Mouse (Mus musculus) heart, postnatal 25 days (tissue): ENCODE data around the gene Adamts8. TPM values are rescaled to one million over a fixed set of nuclear protein-coding genes. Genes with fewer than 3 reads are reported as not detected.
A peak's percentile ranks its signal among the peaks of the same experiment; 100 is the strongest.

Source experiments
- DNase-seq: peaks from one replicate; pipeline ENCODE4 v3.0.0; 2022; ENCODE audit warnings: low spot score
- intact Hi-C: fragments of 180-260 bp; cut with DNase I; formaldehyde crosslinking; loops from one replicate; pipeline ENCODE4 v1.15.1; 2025
- total RNA-seq, 2 experiments: library from RNA; stranded (reverse); gene quantifications; 2 replicates each; pipeline ENCODE4 v1.2.3; 2021

Adamts8 gene
- total RNA-seq: 1 to 10 TPM; 3.7 to 6.0 TPM

- intact Hi-C loops: no loop called here
- no peak for DNase-seq
Observed at GRCm38 (mm10) chr9:30942512-30943313, at the start of gene Adamts8. Adamts8 (plus strand) TSS chr9:30942562.

- DNase-seq: no peak
- intact Hi-C loops: loop anchor here (10.0 kb wide), 1 partner anchor 111 kb away; no protein-coding TSS in a partner anchor
Observed at GRCm38 (mm10) chr9:30895618-30896017, 46.7 kb upstream of the Adamts8 start.

DNA sequence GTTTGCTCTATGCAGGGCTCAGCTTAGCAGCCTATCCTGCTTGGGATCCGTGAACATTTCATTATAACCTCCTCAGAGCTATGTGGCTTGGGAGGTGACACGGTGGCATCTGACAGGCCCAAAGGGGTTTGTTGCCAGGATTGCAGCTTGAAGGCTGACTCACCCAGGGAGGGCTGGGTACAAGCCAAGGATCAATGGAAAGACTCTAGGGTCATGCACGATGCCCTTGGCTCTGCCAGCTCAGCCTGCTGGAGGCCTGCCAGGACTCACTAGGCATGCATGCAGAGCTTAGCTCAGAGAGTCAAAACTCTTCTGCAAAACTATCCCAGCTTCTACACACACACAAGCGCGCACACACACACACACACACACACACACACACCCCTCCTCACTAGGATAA is 45.6 kb upstream of the Adamts8 start:
- intact Hi-C loops: loop anchor here (10.0 kb wide), 1 partner anchor 112 kb away; no protein-coding TSS in a partner anchor

DNA sequence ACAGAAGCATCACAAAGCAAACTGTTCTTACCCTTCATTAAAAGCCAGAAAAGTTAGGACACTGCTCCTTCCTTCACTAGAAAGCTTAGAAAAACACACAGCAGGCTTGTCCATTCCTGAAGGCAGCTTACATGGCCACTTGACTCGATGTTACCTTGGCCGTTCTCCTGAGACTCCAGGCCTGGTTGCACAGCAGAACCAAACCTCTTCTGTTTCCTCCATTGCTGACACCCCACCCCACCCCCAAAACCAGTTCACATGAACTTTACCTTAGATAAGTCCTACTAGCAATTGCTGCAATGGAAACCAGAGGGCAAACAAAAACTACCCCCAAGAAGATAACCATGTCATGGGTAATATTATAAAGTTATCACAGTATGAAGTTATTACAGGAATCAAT is 45.2 kb upstream of the Adamts8 start:
- DNase-seq: no peak
- intact Hi-C loops: loop anchor here (10.0 kb wide), 1 partner anchor 112 kb away; no protein-coding TSS in a partner anchor

More for the DNA sequence above, 45.6 kb upstream of the Adamts8 start:
- DNase-seq: peak; percentile 60

DNA sequence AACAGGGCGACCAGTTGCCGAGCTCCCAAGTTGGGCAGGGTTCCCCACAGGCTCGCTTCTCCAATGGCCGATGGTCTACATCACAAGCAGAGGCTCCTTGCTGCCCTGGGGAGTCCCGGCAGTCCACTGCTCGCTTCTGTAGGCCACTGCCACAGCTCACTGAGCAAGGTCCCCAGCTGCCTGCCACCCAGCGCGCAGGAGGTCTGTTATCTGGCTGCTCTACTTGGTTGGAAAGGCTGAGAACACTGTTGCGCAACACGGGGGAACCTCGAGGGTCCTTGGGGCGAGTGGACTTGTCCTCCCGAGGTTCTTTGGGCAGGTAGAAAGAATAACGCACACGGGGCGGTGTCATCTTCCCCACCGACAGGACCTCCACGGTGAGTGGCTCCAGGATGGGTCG is 40.2 kb upstream of the Adamts8 start:
- no peak for DNase-seq
- intact Hi-C loops: no loop called here

- intact Hi-C loops: no loop called here
- no peak for DNase-seq
Observed at GRCm38 (mm10) chr9:30902641-30903040, 39.7 kb upstream of the Adamts8 start.

- no peak for DNase-seq
- intact Hi-C loops: no loop called here
Observed at GRCm38 (mm10) chr9:30903266-30903665, 39.1 kb upstream of the Adamts8 start.

DNA sequence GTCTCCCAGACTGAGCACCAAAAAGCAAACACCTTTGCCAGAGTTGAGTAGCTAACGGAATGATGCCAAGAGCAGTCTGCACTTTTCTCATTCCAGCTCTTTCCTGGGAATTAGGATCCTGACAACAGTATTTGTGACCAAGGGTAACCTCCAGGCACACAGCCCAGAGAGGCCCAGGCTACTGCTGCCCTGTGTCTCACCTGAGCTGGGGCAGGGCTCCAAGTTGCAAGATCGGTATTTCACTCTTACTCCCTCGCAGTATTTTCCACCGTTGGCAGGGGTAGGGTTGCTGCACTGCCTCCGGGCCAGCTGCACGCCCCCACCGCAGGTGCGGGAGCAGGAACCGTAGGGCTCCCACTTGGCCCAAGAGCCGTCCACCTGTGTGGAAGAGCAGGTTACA is 36.5 kb upstream of the Adamts8 start:
- DNase-seq: no peak
- intact Hi-C loops: no loop called here

- DNase-seq: no peak
- intact Hi-C loops: no loop called here
Observed at GRCm38 (mm10) chr9:30906426-30906825, 35.9 kb upstream of the Adamts8 start.

GRCm38 (mm10) chr9:30907677-30908295 is 34.6 kb upstream of the Adamts8 start:
- DNase-seq: no peak
- intact Hi-C loops: no loop called here

DNA sequence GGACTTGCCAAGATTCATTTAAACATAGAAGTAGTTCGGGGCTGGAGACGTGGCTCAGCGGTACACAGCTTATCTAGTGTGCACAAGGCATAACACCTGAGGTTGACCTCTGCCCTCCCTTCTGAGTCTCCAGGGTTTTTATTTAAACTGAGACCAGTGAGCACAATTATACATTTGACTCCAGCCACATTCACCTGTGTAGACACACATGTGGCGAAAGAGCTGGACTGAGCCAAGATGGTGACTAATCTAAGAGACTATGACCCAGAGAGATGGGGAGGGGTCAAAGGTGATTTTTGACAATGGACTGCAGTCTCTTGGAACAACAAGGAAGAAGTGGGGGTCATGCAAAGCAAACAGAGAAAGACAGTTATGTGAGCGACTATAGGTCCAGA is 34.1 kb upstream of the Adamts8 start:
- DNase-seq: no peak
- intact Hi-C loops: no loop called here

GRCm38 (mm10) chr9:30908973-30909372 is 33.4 kb upstream of the Adamts8 start:
- intact Hi-C loops: no loop called here
- no peak for DNase-seq

- intact Hi-C loops: loop anchor here (5.0 kb wide), 1 partner anchor 63 kb away; no protein-coding TSS in a partner anchor
- no peak for DNase-seq
Observed at GRCm38 (mm10) chr9:30910491-30910890, 31.9 kb upstream of the Adamts8 start.

DNA sequence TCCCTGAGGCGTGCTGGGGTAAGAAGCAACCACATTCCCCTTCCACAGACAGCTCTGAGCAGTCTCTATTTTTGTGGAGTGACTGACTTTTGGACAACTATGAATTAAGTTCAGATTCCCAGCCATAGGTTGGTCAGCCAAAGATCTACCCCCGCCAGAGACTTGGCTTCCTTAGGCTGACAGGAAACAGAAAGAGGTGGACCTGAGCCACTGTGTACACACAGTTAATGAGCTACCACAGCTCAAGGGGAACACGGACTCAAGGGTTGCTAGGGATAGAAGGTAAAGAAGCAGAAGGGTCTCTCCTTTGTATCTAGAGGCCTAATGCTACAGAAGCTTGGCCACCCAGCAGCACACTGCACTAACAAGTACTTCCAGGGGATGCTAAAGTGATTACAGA is 30.2 kb upstream of the Adamts8 start:
- intact Hi-C loops: loop anchor here (5.0 kb wide), 1 partner anchor 65 kb away; no protein-coding TSS in a partner anchor
- DNase-seq: no peak

GRCm38 (mm10) chr9:30913429-30913828 is 28.9 kb upstream of the Adamts8 start:
- intact Hi-C loops: loop anchor here (5.0 kb wide), 1 partner anchor 66 kb away; no protein-coding TSS in a partner anchor

DNA sequence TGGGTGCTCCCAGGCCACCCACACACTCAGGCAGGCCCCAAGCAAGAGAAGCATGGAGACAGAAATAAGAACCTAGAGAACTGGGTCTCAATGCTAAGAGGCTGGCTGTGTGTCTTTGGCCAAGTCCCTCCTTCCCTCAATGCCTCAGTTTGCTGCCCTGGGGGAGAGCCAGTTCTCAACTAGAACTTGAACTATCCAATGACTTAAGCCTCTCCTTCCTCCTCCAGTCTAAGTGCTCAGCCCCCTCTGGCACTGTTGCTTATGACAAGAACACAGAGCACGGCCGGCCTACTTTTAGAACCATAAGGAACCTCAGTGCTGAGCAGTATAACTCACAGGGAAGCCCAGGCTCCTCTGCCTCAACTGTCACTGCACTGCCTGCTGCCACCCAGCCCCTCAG is 28.1 kb upstream of the Adamts8 start:
- intact Hi-C loops: loop anchor here (5.0 kb wide), 1 partner anchor 67 kb away; no protein-coding TSS in a partner anchor
- DNase-seq: no peak

More at GRCm38 (mm10) chr9:30913429-30913828, 28.9 kb upstream of the Adamts8 start:
- no peak for DNase-seq

- intact Hi-C loops: no loop called here
Observed at GRCm38 (mm10) chr9:30916266-30916968, 25.9 kb upstream of the Adamts8 start.

GRCm38 (mm10) chr9:30918466-30919356 is 23.7 kb upstream of the Adamts8 start:
- no peak for DNase-seq
- intact Hi-C loops: no loop called here

More at GRCm38 (mm10) chr9:30916266-30916968, 25.9 kb upstream of the Adamts8 start:
- no peak for DNase-seq

DNA sequence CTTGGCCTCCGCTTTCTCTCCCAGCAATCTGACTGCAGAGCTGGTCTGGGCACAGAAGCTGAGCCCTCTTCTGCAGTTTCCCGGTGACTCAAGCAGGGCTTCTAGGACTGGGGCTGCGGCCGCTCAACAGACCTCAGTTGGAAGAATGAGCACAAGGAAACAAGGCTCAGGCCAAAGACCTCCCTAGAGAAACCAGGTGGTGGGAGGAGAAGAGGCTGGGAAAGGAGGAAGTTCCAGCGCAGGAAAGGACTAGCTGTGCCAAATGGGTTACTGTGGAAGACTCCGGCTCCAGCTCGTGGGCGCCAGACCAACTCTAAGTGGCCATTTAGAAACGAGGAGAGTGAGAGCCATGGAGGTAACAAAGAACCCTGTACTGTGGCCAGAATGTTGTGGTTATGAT is 22.7 kb upstream of the Adamts8 start:
- DNase-seq: peak; percentile 32
- intact Hi-C loops: loop anchor here (5.0 kb wide), 1 partner anchor 182 kb away; no protein-coding TSS in a partner anchor
